Mouse (Mus musculus) spleen, adult 18-20 months (tissue): ENCODE data around the gene Arpc1a.
"Not testable (repeated sequence)": the region's sequence is repeated elsewhere in the genome, so short reads cannot be mapped to it uniquely, and the experiment has no call there.

ENCODE experiments used
- DNase-seq, 2 experiments: peaks; one replicate each; pipeline ENCODE4 v3.0.0; 2022; ENCODE audit warnings: mixed read lengths in 2 of 2

The Arpc1a gene

GRCm38 (mm10) chr5:145083632-145084451, at the start of gene Arpc1a, which contains the start of gene Kpna7:
TSS of gene Arpc1a (plus strand) at chr5:145083830.
TSS of gene Kpna7 (minus strand) at chr5:145084030.
- peak; percentile 89 to 92 for DNase-seq

GRCm38 (mm10) chr5:145041628-145042027, 42.0 kb upstream of the Arpc1a start:
- DNase-seq, result peak in 1 of 2 experiments; percentile 3

GRCm38 (mm10) chr5:145042690-145043089, 40.9 kb upstream of the Arpc1a start, which contains the start of gene 1700018F24Rik:
TSS of gene 1700018F24Rik (plus strand) at chr5:145042990.
- DNase-seq, result not testable (repeated sequence)

GRCm38 (mm10) chr5:145054187-145054586, 29.4 kb upstream of the Arpc1a start:
- not testable (repeated sequence) for DNase-seq

- no peak for DNase-seq
Measured at GRCm38 (mm10) chr5:145057907-145058306, 25.7 kb upstream of the Arpc1a start.

- no peak for DNase-seq
Measured at GRCm38 (mm10) chr5:145058722-145059121, 24.9 kb upstream of the Arpc1a start.

GRCm38 (mm10) chr5:145059524-145059923, 24.1 kb upstream of the Arpc1a start:
- no peak for DNase-seq

- no peak for DNase-seq
Measured at GRCm38 (mm10) chr5:145064765-145065340, 18.8 kb upstream of the Arpc1a start.

- DNase-seq, result no peak
Measured at GRCm38 (mm10) chr5:145068863-145069262, 14.8 kb upstream of the Arpc1a start.

GRCm38 (mm10) chr5:145069707-145070106, 13.9 kb upstream of the Arpc1a start:
- peak; percentile 8 to 67 for DNase-seq

- DNase-seq, result no peak
Measured at GRCm38 (mm10) chr5:145071342-145071741, 12.3 kb upstream of the Arpc1a start.

GRCm38 (mm10) chr5:145075081-145075480, 8.5 kb upstream of the Arpc1a start:
- DNase-seq, result no peak

- no peak for DNase-seq
Measured at GRCm38 (mm10) chr5:145081866-145082613, 1.6 kb upstream of the Arpc1a start.

- DNase-seq, result not testable (repeated sequence)
Measured at GRCm38 (mm10) chr5:145083201-145083600, 429 bp upstream of the Arpc1a start.

GRCm38 (mm10) chr5:145084822-145085221, 1.2 kb downstream of the Arpc1a start:
- no peak for DNase-seq

GRCm38 (mm10) chr5:145088186-145088585, 4.6 kb downstream of the Arpc1a start:
- no peak for DNase-seq

- no peak for DNase-seq
Measured at GRCm38 (mm10) chr5:145089878-145090277, 6.2 kb downstream of the Arpc1a start.

- no peak for DNase-seq
Measured at GRCm38 (mm10) chr5:145096195-145096594, 12.6 kb downstream of the Arpc1a start.

- DNase-seq, result no peak
Measured at GRCm38 (mm10) chr5:145098340-145098821, 14.8 kb downstream of the Arpc1a start.

- DNase-seq, result no peak
Measured at GRCm38 (mm10) chr5:145100960-145101359, 17.3 kb downstream of the Arpc1a start.

- DNase-seq, result not testable (repeated sequence)
Measured at GRCm38 (mm10) chr5:145101451-145101850, 17.8 kb downstream of the Arpc1a start.

- no peak for DNase-seq
Measured at GRCm38 (mm10) chr5:145102706-145103105, 19.1 kb downstream of the Arpc1a start.

- DNase-seq, result no peak
Measured at GRCm38 (mm10) chr5:145104328-145104727, 20.7 kb downstream of the Arpc1a start.
